Mouse (Mus musculus): ENCODE results near the gene Commd7.

The Commd7 gene

DNA sequence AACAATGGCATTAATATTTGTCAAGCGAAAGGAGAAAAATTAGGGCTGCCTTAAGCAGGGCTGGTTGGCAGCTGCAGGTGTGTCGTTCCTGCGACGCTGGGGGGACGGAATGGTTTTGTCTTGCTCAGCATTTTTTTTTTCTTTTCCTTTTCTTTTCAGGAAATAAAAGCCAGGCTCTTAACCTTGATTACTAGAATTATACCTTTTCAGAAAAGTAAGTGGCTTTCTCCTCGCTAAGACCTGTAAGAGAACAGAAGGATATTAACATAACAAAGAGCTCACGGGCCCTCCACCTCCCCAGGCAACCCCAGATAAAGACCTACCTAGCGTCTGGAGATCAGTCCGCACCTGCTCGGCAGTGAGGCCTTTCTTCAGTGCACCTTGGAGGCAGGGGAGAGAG is 10.1 kb downstream of the Commd7 start:
- DNase-seq (ENCODE audit: low spot score), result no peak

DNA sequence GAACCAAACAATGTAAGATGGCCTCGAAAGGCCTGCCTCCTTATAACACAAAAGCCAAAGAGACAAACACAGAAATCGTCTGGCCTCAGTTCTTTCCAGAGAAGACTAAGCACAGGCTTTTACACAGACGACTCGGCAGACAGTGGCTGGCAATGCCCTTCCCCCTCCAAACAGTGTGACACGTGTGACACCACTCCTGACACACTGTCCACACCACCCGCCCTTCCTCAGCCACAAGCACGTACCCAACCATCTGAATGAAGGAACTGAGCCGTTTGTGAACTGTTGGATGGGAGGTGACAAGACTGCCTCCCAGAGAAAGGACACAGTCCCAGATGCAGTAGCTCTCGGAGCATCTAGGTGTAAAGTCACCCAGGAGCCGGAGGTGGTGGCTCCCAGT is 13.7 kb downstream of the Commd7 start:
- DNase-seq (ENCODE audit: low spot score), result no peak

DNA sequence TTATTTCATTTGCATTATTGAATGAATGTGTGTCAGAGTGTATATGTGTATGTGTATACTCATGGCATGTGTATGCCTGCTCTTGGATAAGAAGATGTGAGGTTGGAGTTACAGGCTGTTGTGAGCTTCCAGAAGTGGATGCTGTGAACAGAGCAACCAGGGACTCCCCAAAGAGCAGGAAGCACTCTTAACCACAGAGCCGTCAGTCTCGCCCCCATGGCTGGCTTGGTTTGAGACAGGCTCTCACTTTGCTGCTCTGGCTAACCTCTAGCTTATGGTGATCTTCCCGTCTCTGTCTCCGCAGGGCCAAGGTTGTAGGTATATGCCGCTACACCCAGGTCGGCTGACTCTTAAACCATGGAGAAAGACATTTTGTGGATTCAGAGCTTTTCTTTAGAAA is 14.1 kb downstream of the Commd7 start:
- DNase-seq (ENCODE audit: low spot score), result no peak

DNA sequence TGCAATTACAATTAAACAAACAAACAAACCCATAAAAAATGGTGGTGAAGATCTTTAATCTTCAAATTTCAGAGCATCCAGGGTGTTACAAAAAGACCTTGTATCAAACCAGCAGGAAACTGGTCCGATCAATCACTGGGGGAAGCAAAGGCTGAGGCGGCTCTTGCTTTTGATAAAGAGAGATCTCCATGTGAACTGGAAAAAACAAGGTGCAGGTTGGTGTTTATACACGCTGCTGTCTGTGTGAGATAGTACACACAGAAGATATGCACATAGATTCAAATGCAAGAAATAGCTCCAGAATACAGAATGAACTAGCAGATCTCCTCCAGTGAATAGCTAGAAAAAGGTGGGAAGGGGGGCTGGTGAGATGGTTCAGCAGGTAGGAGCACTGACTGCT is 15.7 kb downstream of the Commd7 start:
- DNase-seq (ENCODE audit: low spot score), result no peak

DNA sequence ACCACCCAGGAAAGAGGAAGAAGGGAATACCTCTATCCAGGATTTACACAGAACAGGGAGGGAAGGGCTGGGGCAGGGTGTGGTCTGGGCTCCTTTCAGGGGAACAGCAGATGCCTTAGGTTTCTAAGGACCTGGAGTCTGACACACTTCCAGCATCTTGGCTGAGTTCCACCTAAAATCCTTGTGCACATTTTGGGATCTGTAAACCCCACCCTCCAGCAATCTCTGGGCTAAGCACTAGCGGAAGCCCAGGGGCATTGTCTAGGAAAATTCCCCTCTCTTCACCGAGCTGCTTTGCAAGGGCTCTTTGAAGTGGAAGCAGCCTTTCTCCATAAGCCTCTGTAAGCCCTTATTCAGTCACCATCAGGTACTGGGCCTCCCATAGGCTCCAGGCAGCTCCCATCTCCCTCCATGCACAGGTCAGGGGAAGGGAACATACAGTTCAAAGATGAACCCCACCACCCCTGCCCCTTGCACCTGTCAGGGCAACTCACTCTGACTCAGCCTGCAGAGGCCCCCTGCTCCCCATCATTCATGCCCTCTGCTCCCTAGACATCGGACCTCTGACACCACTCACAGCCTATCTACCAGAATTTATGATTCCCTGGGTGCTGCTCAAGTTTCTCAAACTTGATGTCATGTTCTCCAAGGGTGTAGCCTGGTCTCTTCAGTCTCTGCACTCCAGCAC is 19.8 kb downstream of the Commd7 start:
- DNase-seq (ENCODE audit: low spot score), result no peak

DNA sequence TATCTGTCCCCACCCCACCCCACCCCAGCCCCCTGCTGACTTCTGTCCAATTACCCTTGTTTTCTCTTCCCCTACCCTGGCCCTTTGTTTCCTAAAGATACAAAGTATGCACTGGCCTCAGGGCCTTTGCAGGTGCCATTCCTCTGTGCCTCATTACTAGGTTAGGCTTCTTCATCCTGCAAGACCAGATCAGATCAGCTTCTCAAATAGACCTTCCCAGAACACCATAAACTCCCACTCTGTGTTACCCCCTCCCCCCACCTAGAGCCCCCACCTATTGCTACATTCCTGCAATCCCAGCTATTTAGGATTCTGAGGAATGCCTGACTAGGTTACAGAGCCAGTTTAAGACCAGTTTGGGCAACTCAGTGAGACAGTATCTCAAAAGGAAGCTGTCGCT is 20.8 kb downstream of the Commd7 start:
- no peak for DNase-seq (ENCODE audit: low spot score)

DNA sequence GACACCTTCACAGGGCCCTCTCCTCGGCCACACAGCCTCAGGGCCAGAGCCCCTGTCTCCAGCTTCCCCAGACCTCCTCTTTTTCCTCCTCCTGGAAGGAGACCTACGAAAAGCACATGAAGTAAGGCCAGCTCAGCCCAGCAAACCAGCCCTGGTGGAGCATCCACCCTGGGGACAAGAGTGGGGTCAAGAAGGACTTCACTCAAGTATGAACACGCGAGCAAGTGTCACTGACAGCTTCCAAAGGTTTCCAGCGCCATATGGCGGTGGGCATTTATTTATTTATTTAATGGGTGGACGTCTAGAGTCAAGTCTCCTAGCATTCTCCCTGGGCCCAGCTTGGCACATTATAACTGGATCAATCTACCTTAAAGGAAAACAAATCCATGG is 21.3 kb downstream of the Commd7 start:
- DNase-seq (ENCODE audit: low spot score), result no peak

DNA sequence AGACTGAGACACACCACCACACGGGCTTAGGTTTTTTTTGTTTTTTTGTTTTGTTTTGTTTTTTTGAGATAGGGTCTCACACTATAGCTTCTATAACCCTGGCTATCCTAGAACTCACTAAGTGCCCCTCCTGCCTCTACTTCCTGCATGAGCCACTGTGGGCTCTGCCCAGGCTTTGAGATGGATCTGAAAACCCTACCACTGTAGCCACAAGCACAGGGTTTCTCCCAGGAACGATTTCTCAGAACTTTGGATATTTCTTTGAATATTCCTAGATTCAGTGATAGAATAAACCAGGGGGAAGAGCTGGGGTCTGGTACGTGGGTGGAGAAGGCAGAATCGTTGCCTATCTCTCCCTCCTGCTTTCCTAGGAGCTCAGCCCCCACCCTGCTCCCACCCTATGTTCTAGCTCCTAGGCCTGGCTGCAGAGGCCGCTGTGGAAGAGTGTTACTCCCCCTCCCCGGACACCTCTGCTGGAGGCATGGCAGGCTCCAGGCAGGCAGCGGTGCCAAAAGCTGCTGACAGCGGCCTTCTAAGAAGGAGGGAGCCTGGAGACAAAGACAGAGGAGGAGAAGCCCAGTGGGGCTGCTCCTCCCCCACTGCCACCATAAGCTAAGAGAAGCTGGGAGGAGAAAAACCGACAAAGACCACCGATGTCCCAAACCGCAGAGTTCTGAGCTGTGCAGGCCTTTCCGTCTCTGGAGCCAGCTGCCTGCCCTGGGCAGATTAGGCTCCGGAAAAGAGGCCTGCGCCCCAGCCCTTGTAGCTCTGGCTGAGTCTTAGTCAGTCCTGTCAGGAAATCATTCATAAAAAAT is 21.9 kb downstream of the Commd7 start:
- DNase-seq (ENCODE audit: low spot score), result peak; percentile 22

DNA sequence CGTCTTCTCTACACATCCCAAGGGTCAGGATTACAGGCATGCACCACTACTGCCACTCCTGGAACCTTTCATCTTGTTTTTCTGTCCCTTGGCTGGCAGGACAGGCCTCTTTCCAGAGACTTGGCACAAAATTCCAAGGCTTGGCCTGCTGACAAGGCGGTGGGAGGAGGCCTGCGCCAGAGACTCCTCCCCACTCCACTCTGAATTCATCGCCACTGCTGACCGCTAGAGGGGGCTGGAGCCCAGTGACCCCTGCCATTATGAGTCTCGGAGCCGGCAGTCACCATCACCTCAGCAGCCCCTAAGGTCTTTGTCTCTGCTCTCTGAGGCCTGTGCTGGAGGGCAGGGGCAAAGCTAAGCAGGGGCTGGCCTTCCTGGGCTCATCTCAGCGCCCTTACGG is 23.0 kb downstream of the Commd7 start:
- DNase-seq (ENCODE audit: low spot score), result peak; percentile 82

DNA sequence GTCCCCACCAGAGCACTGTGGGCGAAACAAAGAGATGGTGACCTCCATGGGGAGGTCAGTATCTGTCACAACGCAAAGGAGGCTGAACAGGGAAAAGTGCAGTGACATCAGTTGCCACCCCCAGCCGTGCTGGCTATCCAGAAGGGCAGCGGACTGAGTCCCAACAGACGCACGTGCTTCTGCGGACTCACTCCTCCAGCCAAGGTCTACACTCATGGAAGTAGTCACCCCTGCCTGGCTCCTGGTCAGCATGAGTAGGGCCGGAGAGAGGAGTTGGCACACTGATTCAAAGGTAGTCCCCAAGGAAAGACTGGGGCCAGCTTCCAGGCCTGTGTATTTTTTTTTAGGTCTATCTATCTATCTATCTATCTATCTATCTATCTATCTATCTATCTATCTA is 23.5 kb downstream of the Commd7 start:
- no peak for DNase-seq (ENCODE audit: low spot score)

DNA sequence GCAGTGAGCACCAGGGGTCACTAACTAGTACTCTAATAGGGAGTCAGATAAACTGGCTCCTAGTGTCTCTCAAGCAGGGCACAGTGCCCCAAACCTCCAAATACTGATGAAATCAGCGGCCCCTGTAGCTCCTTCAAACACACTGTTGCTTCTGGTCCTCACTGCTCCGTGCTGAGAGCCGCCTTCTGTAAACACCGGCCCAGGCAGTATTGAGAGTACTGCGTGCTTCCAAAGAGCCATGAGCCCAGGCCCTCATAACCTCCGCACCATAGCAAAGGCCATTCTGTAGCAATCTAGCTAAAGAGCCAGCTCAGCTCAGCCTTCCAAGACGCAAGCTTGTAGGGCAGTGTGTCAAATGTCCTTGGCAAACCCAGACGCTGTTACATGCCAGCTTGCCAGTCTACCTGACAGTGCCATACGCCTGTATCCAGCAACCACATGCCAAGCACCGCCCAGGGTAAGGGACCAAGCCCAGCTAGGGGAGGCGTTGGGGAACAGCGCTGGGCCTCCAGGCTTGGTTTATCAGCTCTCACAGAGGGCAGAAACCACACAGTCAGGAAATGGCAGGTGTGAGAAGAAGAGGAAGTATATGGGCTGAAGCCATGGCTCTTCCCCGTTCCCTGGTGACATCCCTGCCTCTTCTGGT is 24.6 kb downstream of the Commd7 start:
- peak; percentile 51 for DNase-seq (ENCODE audit: low spot score)

DNA sequence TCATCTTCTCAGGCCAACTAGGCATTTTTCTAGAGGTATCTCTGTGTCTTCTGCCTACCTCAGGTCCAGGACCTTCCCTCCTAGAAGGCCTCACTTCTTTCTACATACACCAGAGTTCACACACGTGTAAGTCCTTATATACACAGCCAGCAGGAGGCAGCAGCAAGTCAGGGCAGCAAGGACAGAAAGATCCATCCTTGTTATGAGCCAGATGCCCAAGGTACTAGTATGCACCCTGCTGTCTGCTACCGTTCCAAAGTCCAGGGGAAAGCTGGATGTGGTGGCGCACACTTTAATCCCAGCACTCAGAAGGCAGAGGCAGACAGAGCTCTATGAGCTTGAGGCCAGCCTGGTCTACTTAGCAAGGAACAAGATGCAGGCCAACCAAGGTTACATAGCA is 26.2 kb downstream of the Commd7 start:
- no peak for DNase-seq (ENCODE audit: low spot score)

DNA sequence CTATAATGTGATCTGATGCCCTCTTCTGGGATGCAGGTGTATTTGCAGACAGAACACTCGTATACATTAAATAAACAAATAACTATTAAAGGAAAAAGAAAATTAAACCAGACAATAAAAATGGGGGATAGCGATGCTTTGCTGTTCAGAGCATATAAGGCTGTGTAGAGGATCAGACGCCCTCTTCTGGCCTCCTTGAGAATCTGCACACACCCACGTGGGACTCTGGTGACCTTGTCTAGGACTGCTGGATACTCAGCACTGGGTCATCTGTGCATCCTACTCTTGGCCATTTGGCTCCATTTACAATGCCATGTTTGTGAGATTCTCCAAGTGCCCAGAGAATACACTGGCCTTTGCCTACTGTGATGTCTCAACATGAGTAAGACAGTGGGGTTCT is 28.9 kb downstream of the Commd7 start:
- no peak for DNase-seq (ENCODE audit: low spot score)

DNA sequence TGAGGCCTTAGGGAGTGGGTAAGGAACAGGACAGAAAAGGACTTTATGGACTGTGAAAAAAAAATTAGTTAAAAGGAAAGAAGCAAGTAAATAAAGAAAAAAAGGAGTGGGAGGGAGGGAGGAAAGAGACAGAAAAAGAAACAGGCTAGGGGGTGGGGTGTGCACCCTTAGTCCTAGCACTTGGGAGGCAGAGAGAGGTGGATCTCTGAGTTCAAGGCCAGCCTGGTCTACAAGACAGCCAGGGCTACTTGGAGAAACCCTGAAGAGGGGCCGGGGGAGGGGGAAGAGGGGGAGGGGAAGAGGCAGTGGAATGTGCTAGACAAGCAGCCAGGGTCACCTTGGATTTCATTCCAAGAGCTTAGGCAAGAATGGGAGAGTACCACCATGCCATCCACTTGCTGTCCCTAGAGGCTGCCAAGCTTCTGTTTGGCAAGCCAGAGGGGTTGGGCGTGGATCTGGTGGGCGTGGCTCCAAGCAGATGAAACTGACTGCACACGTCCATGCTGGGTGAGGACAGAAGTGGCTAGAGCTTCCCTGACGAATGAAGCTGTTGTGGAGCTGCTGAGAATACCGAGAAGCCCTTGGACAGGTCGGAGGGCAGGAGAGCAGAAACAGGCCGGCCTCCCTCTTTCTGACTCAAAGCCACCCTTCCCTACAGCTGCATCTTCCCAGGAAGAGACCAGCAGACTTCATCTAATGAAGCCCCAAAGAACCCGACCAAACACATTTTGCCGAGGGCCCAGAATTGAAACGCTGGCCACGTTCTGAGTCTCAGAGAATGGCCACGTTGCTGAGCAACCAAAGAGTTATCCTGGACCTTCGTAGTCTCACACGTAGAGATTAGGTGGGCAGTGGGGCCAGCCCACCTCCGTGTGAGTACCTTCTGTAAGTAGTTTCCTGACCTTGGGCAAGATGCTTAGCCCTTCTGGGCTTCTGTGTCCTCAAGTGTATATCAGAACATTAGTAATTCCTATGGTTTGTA is 31.6 kb downstream of the Commd7 start:
- peak; percentile 34 for DNase-seq (ENCODE audit: low spot score)

DNA sequence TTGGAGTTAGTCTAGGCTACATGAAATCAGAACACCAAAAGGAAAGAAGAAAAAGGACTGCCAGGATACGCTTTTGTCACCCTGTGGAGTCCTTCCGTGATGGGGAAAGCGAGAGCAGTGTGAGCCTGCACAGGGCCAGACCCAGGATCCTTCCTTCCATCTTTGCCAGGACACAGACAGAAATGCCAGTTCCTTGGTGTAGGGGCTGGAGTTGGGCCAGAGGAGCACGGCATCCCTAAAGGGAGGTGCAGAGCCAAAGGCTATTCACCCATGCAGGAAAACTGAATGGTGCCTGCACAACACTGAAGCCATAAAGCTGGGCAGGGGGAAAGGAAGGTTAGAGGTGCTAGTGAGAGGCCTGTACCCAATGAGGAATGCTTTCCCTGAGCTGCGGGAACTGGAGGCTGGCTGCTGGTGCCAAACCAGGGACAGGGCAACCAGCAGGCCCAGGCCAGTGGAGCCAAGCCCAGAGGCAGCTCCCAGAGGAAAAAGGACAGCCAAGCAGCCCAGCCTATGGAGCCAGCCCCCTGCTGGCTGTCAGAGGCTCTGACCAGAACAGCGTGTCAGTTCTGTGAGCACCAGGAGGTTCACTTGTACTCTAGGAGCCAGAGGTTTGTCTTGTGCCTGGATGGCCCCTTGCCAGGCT is 32.4 kb downstream of the Commd7 start:
- peak; percentile 50 for DNase-seq (ENCODE audit: low spot score)

DNA sequence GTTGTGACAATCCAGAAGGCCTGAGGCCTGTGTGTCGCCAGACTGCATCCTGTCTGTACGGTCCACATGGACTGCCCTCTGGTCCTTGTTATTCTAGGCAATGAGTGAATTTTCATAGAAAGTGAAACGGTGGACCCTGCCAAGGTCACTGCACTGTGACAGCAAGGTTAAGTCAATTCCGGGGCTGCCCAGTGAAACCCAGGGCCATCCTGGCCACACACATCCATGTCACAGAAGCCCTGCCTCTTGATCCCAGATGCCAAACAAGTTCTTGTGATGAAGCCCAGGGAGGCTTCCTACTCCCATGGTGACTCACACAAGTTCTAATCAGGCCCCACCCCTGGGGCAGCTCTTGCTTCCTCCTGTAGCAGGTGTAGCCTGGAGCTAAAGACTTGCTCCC is 35.0 kb downstream of the Commd7 start:
- no peak for DNase-seq (ENCODE audit: low spot score)

DNA sequence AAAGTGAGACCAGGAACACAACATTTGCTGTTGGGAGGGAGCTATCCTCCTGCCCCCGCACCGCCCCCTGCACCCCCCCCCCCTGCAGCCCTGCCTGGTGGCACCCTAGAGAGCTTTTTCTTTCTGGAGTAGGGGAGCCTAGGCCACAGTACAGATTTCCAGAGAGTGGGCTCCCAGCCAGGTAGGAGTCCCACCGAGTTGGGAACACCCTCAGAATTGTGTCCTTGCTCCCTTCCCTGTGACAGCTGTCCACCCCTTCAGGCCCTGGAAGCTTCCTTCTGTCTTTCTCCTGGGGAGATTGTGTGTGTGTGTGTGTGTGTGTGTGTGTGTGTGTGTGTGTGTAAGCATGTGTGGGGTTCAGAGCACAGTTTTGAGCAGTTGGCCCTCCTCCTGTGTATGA is 35.6 kb downstream of the Commd7 start:
- no peak for DNase-seq (ENCODE audit: low spot score)

DNA sequence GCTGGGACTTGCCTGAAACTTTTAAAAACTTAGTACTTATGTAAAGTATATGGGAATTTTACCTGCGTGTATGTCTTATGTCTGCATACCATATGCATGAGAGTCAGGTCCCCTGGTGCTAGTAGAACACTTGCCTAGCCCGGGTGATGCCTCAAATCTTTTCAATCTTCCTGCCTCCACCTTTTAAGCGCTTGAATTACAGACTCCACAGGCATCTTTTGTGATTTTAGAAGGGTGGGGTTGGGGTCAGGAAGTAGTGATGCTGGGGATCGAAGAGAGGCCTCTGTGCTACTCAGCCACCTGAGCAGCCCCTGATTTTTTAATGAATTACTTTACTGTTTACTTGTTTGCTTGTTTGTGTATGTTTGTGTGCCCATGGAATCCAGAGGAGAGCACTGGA is 37.6 kb downstream of the Commd7 start:
- DNase-seq (ENCODE audit: low spot score), result no peak

DNA sequence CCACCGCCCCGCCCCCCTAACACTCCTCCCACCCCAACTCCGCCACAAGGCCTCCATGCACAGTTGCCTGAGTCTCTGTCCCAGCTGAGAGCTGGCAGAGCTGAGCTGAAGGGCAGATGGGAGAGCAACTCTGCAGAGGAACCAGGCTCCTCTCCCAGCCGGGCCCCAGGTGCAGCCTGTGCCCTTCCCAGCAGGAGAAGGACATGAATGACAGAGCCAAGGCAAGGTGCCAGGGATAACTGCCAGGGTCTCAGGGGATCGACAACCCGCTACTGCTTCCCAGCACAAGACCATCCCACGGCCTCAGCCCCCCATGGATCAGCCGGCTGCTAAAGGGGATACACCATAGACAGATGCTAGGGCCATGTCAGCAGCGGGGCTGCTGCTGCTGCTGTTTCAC is 39.4 kb downstream of the Commd7 start:
- no peak for DNase-seq (ENCODE audit: low spot score)

DNA sequence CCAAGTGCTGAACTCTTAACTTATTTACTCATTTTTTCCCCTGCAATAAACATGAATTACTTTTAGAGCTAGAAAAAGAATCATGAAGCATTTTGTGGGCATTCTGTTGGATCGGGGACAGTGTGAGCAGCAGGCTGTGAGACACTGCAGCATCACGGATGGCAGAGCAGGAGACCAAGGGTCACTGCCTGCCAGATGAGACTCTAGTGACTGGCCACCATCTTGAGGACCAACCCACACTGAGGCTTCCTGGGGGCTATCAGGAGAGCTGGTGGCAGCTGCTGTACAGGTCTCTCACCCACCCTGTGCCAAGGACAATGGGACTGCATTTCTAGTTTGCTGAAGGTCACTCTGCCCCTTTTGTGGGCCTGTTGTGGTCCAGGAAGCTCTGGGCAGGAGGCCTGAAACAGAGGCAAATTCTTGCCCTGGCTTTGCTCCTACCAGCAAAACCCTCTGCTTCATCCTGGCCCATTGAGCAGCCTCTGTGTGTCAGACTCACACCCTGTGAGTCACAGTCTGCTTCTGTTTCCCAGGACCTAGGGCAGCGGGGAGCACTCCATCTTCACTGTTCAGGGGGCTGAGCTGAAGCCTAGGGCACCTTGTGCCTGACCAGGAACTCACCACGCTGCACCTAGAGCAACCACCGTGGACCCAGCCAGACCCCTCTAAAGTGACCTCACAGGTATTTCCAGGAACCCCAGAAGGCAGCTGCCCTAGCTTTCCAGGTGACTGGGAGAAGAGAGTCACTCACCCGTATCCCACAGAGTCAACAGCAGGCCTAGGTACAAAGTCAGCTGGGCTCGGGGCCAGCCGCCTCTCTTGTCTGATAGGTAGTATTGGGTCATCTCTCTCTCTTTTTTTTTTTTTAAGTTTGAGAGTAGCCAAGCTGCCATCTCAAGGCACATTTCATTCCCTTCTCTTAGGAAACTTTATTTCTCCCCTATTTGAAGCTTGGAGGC is 40.2 kb downstream of the Commd7 start:
- peak; percentile 25 for DNase-seq (ENCODE audit: low spot score)

All from urinary bladder, postnatal 14 days (tissue).